20 mouse cellular contexts compared by ENCODE assay signal in the genomic region with DNA sequence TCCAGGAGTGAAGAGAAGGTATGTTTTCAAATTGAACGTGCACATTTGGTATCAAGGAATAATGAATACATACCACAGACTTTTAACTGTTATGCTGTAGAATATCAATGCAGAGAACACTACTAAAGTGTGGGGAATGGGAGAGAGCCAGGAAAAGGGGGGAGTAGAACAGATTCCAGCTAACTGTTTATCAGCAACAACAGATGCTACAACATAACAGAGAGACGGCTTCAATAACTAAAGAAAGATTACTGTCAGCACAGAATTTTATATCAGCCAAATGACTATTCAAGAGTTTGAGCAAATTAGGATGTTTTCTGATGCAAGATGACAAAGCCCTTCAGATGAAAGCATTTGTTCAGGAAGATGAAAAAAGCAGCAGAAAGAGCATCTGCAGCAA.
A peak's percentile ranks its signal among the peaks of the same experiment; 100 is the strongest.
DNase-seq lines count a peak whose midpoint lies in the region; ATAC-seq and TF ChIP-seq lines count a peak whose summit lies in the region.
"Had no signal": no experiment of that assay in that cellular context is flagged by ENCODE, and none has a peak within 500 bp of the region (broad histone marks: within the 10 kb centered on the region; RNA-seq: fewer than 3 reads in every experiment).

No protein-coding gene starts in this region.

- no peak overlapping the region for H3K27ac ChIP-seq in forebrain, embryonic 14.5 days (ENCODE audit: low read depth, low read length)
- H3K27ac ChIP-seq in forebrain, embryonic 11.5 days (ENCODE audit: low read depth, low read length): no peak overlapping the region
- H3K27ac ChIP-seq in forebrain, embryonic 16.5 days (ENCODE audit: low read length): no peak overlapping the region
- no peak overlapping the region for H3K27ac ChIP-seq in gastrocnemius, adult 2 months
- H3K27ac ChIP-seq in cerebellum, adult 2 months (ENCODE audit: insufficient read depth, low read length): no peak overlapping the region
- H3K27ac ChIP-seq: embryonic facial prominence, embryonic 15.5 days; heart, adult 2 months; heart, embryonic 15.5 days; hindbrain, embryonic 13.5 days; hindbrain, postnatal 0 days had no signal

- H3K27me3 ChIP-seq in forebrain, embryonic 14.5 days (replicated peaks; ENCODE audit: control insufficient read depth, insufficient read depth, low read length): no peaks in the 10 kb centered on the region
- H3K27me3 ChIP-seq in forebrain, embryonic 11.5 days (ENCODE audit: control insufficient read depth, insufficient read depth, low read length): no peaks in the 10 kb centered on the region
- no peaks in the 10 kb centered on the region for H3K27me3 ChIP-seq in forebrain, embryonic 16.5 days (replicated peaks; ENCODE audit: control insufficient read depth, insufficient read depth, low read length)
- no peaks in the 10 kb centered on the region for H3K27me3 ChIP-seq in cerebellum, adult 2 months (ENCODE audit: control insufficient read depth, insufficient read depth, low read length)
- H3K27me3 ChIP-seq: embryonic facial prominence, embryonic 15.5 days; heart, embryonic 15.5 days; hindbrain, embryonic 13.5 days had no signal

- no peak overlapping the region for H3K9ac ChIP-seq in forebrain, embryonic 14.5 days (ENCODE audit: low read length)
- H3K9ac ChIP-seq in forebrain, embryonic 11.5 days (ENCODE audit: low read length): no peak overlapping the region
- H3K9ac ChIP-seq in forebrain, embryonic 16.5 days (replicated peaks; ENCODE audit: low read depth, low read length): no peak overlapping the region
- H3K9ac ChIP-seq: embryonic facial prominence, embryonic 15.5 days; heart, embryonic 15.5 days; hindbrain, embryonic 13.5 days had no signal

- no peak for TF ChIP-seq CTCF in gastrocnemius, adult 2 months (IDR thresholded peaks at IDR 0.05)
- TF ChIP-seq CTCF in cerebellum, adult 2 months (IDR thresholded peaks at IDR 0.05; ENCODE audit: borderline replicate concordance, insufficient read depth, low read depth, low read length): no peak

- H3K4me2 ChIP-seq in forebrain, embryonic 14.5 days (ENCODE audit: low read length): no peak overlapping the region
- H3K4me2 ChIP-seq in forebrain, embryonic 11.5 days (ENCODE audit: low read depth, low read length, severe bottlenecking): no peak overlapping the region
- H3K4me2 ChIP-seq in forebrain, embryonic 16.5 days (ENCODE audit: low read length): no peak overlapping the region
- H3K4me2 ChIP-seq: embryonic facial prominence, embryonic 15.5 days; heart, embryonic 11.5 days; heart, embryonic 15.5 days; hindbrain, embryonic 13.5 days had no signal

- peak; percentile 68 for DNase-seq in forebrain, embryonic 14.5 days (ENCODE audit: low spot score)
- no peak for DNase-seq in forebrain, embryonic 11.5 days (ENCODE audit: low spot score)
- DNase-seq in layer of hippocampus, adult 8-10 months (ENCODE audit: low spot score in 2 of 2): peak; percentile 2 to 4
- no peak for DNase-seq in layer of hippocampus, postnatal 36 days
- DNase-seq in gastrocnemius, adult 2 months: no peak
- no peak for DNase-seq in cerebellum, adult 2 months
- DNase-seq: adrenal gland, postnatal 10 days; cerebellum, adult 8-10 months; cerebellum, postnatal 14 days; embryo, embryonic 11 days; gastrocnemius, postnatal 10 days; heart, adult 2 months; heart, postnatal 14 days had no signal

- WGBS in forebrain, embryonic 14.5 days: 71% methylated on average over 2 of the region's 2 CpGs
- 91% methylated on average over 2 of the region's 2 CpGs for WGBS in forebrain, embryonic 11.5 days
- WGBS in forebrain, embryonic 16.5 days: 55% methylated on average over 2 of the region's 2 CpGs
- WGBS in cerebellum, adult 2 months: 52% methylated on average over 2 of the region's 2 CpGs

- intact Hi-C loops in gastrocnemius, adult 2 months (cut with DNase I): no loop called here

- peak; percentile 80; the same call in 1 of the 2 replicates for ATAC-seq in forebrain, embryonic 14.5 days
- no peak for ATAC-seq in forebrain, embryonic 11.5 days (replicated peaks; ENCODE audit: low FRiP score)
- peak; percentile 92 for ATAC-seq in forebrain, embryonic 16.5 days
- ATAC-seq: hindbrain, postnatal 0 days had no signal

- H3K4me3 ChIP-seq in forebrain, embryonic 14.5 days (ENCODE audit: low read depth, low read length): no peak overlapping the region
- no peak overlapping the region for H3K4me3 ChIP-seq in forebrain, embryonic 11.5 days (ENCODE audit: low read depth, low read length)
- H3K4me3 ChIP-seq in forebrain, embryonic 16.5 days (replicated peaks; ENCODE audit: low read length): no peak overlapping the region
- H3K4me3 ChIP-seq in gastrocnemius, adult 2 months: no peak overlapping the region
- no peak overlapping the region for H3K4me3 ChIP-seq in cerebellum, adult 2 months (replicated peaks; ENCODE audit: insufficient read depth, low read depth, low read length)
- H3K4me3 ChIP-seq: embryonic facial prominence, embryonic 15.5 days; erythroblast, embryonic 14.5 days; heart, adult 2 months; heart, embryonic 15.5 days; hindbrain, embryonic 13.5 days had no signal

- H3K9me3 ChIP-seq in forebrain, embryonic 14.5 days (replicated peaks; ENCODE audit: control insufficient read depth, low read length): no peaks in the 10 kb centered on the region
- no peaks in the 10 kb centered on the region for H3K9me3 ChIP-seq in forebrain, embryonic 11.5 days (ENCODE audit: control insufficient read depth, low read length)
- H3K9me3 ChIP-seq in forebrain, embryonic 16.5 days (ENCODE audit: control insufficient read depth, low read length): no peaks in the 10 kb centered on the region
- H3K9me3 ChIP-seq: embryonic facial prominence, embryonic 15.5 days; heart, embryonic 15.5 days; hindbrain, embryonic 13.5 days had no signal

- H3K36me3 ChIP-seq in forebrain, embryonic 14.5 days (ENCODE audit: control insufficient read depth, insufficient read depth, low read length): no peaks in the 10 kb centered on the region
- no peaks in the 10 kb centered on the region for H3K36me3 ChIP-seq in forebrain, embryonic 11.5 days (ENCODE audit: control insufficient read depth, insufficient read depth, low read length)
- H3K36me3 ChIP-seq in forebrain, embryonic 16.5 days (ENCODE audit: control insufficient read depth, insufficient read depth): no peaks in the 10 kb centered on the region
- H3K36me3 ChIP-seq: embryonic facial prominence, embryonic 15.5 days; heart, embryonic 15.5 days; hindbrain, embryonic 13.5 days had no signal

- no peak for TF ChIP-seq POLR2A in cerebellum, adult 2 months (IDR thresholded peaks at IDR 0.05; ENCODE audit: borderline replicate concordance, insufficient read depth, low read length)

- no peaks in the 10 kb centered on the region for H3K4me1 ChIP-seq in forebrain, embryonic 14.5 days (ENCODE audit: control insufficient read depth, insufficient read depth, low read length)
- no peaks in the 10 kb centered on the region for H3K4me1 ChIP-seq in forebrain, embryonic 11.5 days (replicated peaks; ENCODE audit: control insufficient read depth, insufficient read depth, low read length)
- H3K4me1 ChIP-seq in forebrain, embryonic 16.5 days (replicated peaks; ENCODE audit: control insufficient read depth, insufficient read depth, low read length): no peaks in the 10 kb centered on the region
- H3K4me1 ChIP-seq in cerebellum, adult 2 months (ENCODE audit: control insufficient read depth, insufficient read depth, low read length): no peaks in the 10 kb centered on the region
- H3K4me1 ChIP-seq: embryonic facial prominence, embryonic 15.5 days; heart, embryonic 15.5 days; hindbrain, embryonic 13.5 days had no signal

Comparison
In these comparisons a context has a peak if more than half of its experiments do, and no peak if none do; other contexts are left out.
1. DNase-seq: peak in forebrain, embryonic 14.5 days (single experiment) and layer of hippocampus, adult 8-10 months (2 of 2); none in forebrain, embryonic 11.5 days (single experiment), layer of hippocampus, postnatal 36 days (0 of 2), gastrocnemius, adult 2 months (single experiment) and cerebellum, adult 2 months (0 of 2).